Mouse (Mus musculus) C2C12 (cell line): ENCODE data around the gene Zglp1.

ENCODE experiments used
- CTCF ChIP-seq: IDR thresholded peaks from one replicate; pipeline ENCODE4 v1.5.1; 2011; ENCODE audit not compliant: control insufficient read depth, insufficient read depth, insufficient read length
- MAX ChIP-seq: IDR thresholded peaks from one replicate; pipeline ENCODE4 v1.6.1; 2011; ENCODE audit warnings: mild to moderate bottlenecking, control low read depth

- TF ChIP-seq CTCF (no peak), MAX (no peak)
Observed at GRCm38 (mm10) chr9:21018600-21018999, 48.3 kb downstream of the Zglp1 start.
